Mouse (Mus musculus) kidney, postnatal 14 days (tissue): ENCODE measurements around the gene D930007J09Rik.

Source experiments
- DNase-seq: peaks from one replicate; pipeline ENCODE4 v3.0.0; 2022; ENCODE audit warnings: mixed read lengths

Gene D930007J09Rik

DNA sequence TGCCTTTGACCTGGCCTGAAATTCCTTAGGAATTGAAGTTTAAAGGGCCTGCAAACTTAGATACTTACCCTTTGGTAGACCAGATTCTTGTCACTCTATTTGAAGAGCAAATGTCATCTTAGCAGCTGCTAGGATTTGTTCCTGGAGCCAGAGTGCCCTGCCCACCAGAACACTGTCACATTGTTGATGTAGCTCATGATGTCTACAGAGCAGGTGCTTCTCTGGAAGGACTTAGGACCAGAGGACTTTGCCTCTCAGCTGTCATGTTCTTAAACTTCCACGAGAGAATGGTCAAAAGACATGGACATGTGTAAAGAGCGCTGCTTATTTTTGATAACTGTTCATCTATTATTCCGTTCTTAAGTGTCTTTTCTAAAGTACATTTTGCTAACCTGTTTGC lies 16.6 kb upstream of the D930007J09Rik start:
- no peak for DNase-seq

DNA sequence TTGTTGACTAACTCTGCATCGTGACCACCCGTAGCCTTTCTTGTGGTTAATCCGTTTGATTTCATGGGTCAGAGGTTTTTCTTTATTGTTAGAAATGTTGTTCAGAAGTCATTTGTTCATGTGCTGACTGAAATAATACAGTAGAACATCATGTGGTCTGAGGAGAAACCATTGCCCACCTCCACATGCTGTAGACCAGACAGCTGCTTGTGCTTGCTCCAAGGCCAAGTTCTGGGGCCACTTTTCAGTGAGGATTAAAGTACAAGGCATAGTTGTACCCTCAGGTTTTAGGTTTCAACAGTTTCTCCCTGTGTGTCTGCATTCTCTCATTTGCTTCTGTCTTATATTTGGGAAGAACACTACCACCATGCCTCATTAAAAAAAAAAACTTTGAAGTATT lies 5.0 kb upstream of the D930007J09Rik start:
- DNase-seq = no peak

- DNase-seq = no peak
These were observed 4.2 kb upstream of the D930007J09Rik start for GRCm38 (mm10) chr13:32806820-32807219.

GRCm38 (mm10) chr13:32803701-32804345 lies 1.2 kb upstream of the D930007J09Rik start:
- DNase-seq = no peak

DNA sequence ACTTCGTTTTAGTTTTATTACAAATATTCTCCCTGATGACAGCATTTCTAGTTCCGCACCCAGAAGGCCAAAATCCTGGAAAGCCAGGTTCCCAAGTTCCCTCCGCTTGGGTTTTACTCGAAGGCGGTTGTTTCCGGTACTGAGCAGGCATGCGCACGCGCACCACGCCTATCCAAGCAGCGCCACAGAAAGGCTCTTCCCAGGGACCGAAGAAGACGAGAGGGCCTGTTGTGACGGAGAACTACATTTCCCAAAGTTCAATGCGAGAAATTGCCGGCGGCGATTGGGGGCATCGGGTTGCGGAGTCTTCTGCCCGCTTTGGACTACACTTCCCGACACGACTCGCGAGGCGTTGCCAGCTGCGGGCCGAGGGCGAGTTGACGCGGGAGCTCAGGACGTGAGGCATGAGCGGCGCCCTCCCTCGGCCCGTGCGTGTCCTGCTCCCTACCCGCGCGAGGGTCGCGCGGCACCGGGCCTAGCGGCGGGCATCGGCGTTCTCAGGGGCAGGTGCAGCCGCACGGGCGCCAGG lies 892 bp downstream of the D930007J09Rik start, which contains the start of gene Wrnip1:
Wrnip1 (plus strand) TSS at position 346 of the 529 bp plus-strand sequence.
- DNase-seq = peak; percentile 98

DNA sequence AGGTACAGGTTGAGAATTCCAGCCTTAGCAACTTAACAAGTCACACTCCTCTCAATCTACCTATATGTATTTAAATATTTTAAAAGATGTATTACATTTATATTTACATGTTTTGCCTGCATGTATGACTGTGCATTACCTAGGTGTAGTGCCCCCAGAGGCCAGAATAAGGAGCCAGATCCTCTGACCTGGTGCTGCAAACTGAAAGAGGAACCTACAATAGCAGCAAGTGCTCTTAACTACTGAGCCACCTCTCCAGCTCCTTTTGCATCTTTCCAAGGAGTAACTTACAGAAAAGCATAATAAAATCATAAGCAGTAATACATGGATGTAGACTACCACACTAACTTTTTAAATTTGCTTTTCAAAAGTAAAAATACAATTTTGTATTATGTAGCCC lies 1.8 kb downstream of the D930007J09Rik start:
- DNase-seq = no peak

DNA sequence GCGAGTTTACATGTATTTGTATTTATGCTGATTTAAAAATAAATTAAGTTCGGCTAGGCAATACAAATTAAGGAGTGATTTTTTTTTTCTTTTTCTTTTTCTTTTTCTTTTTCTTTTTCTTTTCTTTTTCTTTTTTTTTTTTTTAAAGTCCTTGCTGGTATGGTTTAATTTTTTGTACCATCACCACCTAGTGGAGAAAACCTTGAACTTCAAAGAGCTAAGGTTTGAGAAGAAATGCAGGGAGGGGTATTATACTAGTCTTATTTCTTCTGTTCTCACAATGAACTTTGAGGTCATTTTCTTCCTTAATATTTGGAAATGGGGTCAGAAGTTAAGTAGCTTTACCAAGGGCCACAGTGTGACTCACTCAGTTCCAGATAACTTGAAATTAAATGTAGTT lies 3.5 kb downstream of the D930007J09Rik start:
- DNase-seq = no peak

DNA sequence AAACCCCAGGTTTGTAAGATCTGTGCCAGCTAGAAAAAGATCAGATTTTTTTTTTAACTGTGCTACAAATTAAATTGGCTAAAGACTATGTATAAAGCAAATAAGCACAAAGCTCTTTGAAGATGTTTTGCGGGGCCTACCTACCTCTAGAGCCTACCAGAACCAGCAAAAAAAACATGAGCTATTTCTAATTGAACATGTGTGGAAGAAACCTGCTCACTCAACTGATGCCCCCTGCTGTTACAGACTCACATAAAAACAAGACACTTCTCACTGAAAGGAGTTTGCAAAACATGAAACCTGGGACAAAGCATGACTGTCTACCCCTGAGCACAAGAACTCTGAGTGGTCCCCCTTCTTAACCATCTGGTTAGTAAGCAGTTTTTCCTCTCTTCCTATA lies 5.6 kb downstream of the D930007J09Rik start:
- DNase-seq = no peak

- peak; percentile 59 for DNase-seq
These were observed 7.5 kb downstream of the D930007J09Rik start for GRCm38 (mm10) chr13:32795166-32795565.

- DNase-seq = peak; percentile 86
These were observed 8.0 kb downstream of the D930007J09Rik start for GRCm38 (mm10) chr13:32794619-32795018.

GRCm38 (mm10) chr13:32789781-32790180 lies 12.9 kb downstream of the D930007J09Rik start:
- no peak for DNase-seq

DNA sequence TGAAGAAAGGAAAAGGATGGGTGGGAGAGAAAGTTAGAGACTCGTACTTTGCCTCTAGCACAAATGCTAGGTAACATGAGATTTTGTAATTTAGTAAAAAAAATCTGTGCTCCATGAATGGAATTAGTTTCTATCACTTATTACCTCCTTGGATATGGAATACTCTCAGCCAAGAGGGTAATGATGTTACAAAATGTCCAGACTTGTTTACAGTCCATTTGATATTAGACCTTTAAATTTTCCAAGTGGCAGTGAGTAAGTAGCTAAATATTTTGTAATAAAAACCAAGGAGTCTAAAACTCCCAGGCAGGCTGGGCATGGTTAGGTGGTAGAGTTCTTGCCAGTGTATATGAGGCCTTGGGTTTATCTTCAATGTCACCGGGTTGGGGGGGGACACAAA lies 15.1 kb downstream of the D930007J09Rik start:
- DNase-seq = no peak

DNA sequence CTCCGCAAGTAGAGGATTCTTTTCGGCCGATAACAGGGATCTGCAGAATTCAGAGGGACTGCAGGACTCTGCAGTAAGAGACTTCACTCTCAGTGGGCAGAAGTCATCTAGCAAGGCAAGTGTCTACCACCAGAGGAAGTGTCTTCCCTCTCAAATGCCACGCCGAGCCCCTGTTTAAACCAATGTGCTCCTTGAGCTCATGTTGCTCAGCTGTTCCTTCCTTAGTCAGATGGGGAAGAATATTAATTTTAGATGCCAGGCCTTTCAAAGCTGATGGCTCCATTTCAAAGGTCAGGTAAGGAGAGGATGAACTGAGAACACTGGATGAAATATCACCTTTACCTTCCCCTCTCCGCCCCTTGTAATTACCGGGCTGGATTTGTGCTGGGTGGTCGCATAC lies 18.8 kb downstream of the D930007J09Rik start, which contains the start of gene Mylk4:
Mylk4 (minus strand) TSS at position 139 of the 400 bp plus-strand sequence.
- DNase-seq = no peak

DNA sequence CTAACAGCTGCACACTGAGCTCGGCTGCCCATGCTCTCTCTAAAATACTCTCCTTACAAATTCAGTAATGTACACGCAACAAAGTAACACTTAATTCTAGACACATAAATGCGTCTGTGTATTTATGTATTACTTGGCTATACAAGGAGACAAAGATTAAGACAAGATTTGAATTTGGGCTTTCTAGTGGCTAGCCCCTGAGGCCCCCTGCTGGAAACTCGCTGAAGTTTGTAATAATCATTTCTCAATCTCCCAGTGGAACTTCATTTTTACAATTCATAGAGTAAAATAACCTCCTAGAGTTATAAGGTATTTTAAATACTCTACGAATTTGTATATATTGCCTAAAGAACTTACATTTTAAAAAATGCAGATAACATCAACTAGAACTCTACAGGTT lies 19.6 kb downstream of the D930007J09Rik start:
- no peak for DNase-seq

DNA sequence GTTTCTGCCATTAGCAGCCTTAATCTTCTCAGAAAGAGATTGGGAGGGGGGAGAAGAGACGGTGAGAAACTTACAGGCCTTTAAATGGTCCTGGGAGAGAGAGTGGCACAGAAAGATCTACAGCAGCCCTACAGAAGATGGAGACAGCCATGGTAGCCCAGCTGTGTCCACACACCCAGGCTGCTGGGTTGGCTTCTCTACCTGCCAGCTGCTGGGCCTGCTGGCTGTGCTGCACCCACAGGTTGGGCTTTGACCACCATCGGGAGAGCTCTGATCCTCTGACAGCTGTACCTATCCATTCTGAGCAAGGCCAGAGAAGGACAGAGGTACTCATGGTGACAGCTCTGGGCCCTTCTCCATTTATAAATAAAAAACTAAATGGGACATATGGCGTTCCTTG lies 23.8 kb downstream of the D930007J09Rik start:
- no peak for DNase-seq

- DNase-seq = no peak
These were observed 26.3 kb downstream of the D930007J09Rik start for GRCm38 (mm10) chr13:32776350-32776749.

DNA sequence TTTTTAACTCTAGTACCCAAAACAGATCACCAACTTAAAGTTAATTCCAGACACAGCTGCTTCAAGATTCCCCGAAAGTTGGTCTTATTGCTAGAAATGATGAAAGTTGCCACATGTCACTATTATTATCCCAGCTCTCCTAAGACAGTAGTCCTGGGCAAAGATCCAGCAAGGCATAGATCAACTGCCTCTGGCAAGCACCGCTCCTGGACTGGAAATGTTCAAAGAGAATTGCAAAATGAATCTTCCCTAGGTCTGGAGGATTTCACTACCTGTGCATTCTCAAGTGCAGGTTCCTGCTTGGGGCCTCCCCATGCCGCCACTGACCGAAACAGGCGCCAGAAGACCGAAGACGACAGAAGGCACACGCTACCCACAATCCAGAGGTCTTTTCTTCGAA lies 26.8 kb downstream of the D930007J09Rik start:
- DNase-seq = peak; percentile 35

GRCm38 (mm10) chr13:32769960-32770359 lies 32.7 kb downstream of the D930007J09Rik start:
- peak; percentile 25 for DNase-seq

- DNase-seq = peak; percentile 55
These were observed 34.5 kb downstream of the D930007J09Rik start for GRCm38 (mm10) chr13:32768104-32768503.

GRCm38 (mm10) chr13:32764448-32764847 lies 38.2 kb downstream of the D930007J09Rik start:
- no peak for DNase-seq

GRCm38 (mm10) chr13:32763141-32763540 lies 39.5 kb downstream of the D930007J09Rik start:
- no peak for DNase-seq

GRCm38 (mm10) chr13:32760795-32761194 lies 41.9 kb downstream of the D930007J09Rik start:
- DNase-seq = no peak

DNA sequence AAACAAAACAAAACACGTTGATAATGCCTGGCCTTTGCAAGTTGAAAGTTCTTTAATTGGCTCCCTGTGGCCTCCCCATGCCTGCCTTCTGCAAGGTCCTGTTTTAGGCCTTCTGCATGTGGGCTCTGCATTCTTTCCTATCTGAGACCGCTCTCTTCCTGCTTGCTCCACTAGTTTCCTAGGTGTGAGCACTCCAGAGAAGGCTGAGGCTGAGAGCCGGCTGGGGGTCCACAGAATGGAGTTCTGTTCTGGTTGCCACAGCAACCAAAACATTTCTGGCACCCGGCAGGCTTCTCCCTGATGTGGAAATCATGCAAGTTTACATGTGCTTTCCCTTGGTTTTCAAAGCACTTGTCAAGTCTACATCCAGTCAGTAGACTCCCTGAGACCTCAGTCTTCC lies 43.6 kb downstream of the D930007J09Rik start:
- no peak for DNase-seq
